Mouse (Mus musculus): Measurements from ENCODE around the gene Myg1. TPM values are rescaled to one million over a fixed set of nuclear protein-coding genes. Genes with fewer than 3 reads are reported as not detected.

The Myg1 gene
- polyA plus RNA-seq, 1 experiment, result 97.0 TPM

DNA sequence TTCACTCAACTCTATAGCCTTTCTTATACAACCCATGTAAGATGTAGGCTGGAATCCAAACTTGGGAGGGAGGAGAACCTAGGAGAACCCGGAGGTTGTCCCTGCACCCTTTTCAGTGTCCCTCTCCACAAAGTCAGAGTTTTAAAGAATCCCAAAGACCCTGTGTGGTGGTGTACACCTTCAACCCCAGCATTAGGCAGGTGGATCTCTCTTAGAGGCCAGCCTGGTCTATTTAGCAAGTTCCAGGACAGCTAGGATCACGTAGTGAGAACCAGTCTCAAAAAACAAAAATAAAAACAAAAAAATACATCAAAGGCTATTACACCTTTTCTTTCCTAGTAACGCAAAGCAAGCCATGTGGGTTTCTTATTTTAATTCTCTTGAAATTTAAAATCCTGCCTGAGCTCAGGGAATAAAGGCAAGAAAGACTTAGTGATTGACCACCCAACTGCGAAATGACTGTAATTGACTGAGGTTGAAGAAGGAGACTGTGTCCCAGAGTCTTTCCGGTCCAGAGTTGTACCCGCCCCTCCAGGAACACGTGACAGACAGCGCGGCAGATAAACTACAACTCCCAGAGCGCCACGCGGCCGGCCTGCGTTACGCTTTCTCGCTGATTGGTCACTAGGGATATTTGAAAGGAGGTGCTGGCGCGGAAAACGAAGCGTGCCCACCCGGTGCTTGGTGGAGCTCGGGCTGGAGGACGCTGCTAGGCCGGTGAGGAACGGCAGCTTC, 35.7 kb upstream of the Myg1 start, which contains the start of gene Espl1:
Gene Espl1, plus strand, starts transcription at position 634 of the 735 bp plus-strand sequence.
- TF ChIP-seq E2F4 (IDR thresholded peaks at IDR 0.05; ENCODE audit: insufficient read depth) (peak; percentile 99), POLR2AphosphoS2 (IDR thresholded peaks at IDR 0.05; ENCODE audit: insufficient read length, low read depth) (peak; percentile 92), MYOD1 (IDR thresholded peaks at IDR 0.05; ENCODE audit: control insufficient read depth in 1 of 3, insufficient read length in 2 of 3, low read depth in 2 of 3) (peak in 2 of 3 experiments; percentile 0 to 15), SRF (IDR thresholded peaks at IDR 0.05; ENCODE audit: control insufficient read depth, insufficient read length, low read depth) (peak; percentile 16), MAX (IDR thresholded peaks at IDR 0.05; ENCODE audit: low read depth) (no peak), TCF12 (IDR thresholded peaks at IDR 0.05; ENCODE audit: insufficient read depth, poor library complexity, severe bottlenecking) (no peak), TCF3 (IDR thresholded peaks at IDR 0.05; ENCODE audit: insufficient read length, low read depth) (no peak), CEBPB (IDR thresholded peaks at IDR 0.05; ENCODE audit: insufficient read depth, poor library complexity, severe bottlenecking) (no peak), USF1 (IDR thresholded peaks at IDR 0.05; ENCODE audit: low read depth) (peak; percentile 100), MYOG (IDR thresholded peaks at IDR 0.05; ENCODE audit: control insufficient read depth in 1 of 3, insufficient read depth in 1 of 3, insufficient read length in 2 of 3, low read depth in 2 of 3) (no peak), REST (IDR thresholded peaks at IDR 0.05; ENCODE audit: insufficient read depth, insufficient read length) (no peak), POLR2A (IDR thresholded peaks at IDR 0.05; ENCODE audit: insufficient read length, low read depth) (peak; percentile 95)
- H3K36me3 ChIP-seq (ENCODE audit: control insufficient read depth, insufficient read depth), result peaks cover 11% of the 10 kb centered on the region
- H3ac ChIP-seq (ENCODE audit: control insufficient read depth, insufficient read length), result peak within 1 kb of the TSS; percentile 38
- H3K4me2 ChIP-seq (ENCODE audit: low read depth), result peak within 1 kb of the TSS; percentile 99
- H3K27me3 ChIP-seq (ENCODE audit: control insufficient read depth, insufficient read depth, insufficient read length), result no peaks in the 10 kb centered on the region
- peaks cover 24% of the 10 kb centered on the region for H3K79me2 ChIP-seq (ENCODE audit: control insufficient read depth, insufficient read depth)
- H3K4me3 ChIP-seq, result peak within 1 kb of the TSS; percentile 75

DNA sequence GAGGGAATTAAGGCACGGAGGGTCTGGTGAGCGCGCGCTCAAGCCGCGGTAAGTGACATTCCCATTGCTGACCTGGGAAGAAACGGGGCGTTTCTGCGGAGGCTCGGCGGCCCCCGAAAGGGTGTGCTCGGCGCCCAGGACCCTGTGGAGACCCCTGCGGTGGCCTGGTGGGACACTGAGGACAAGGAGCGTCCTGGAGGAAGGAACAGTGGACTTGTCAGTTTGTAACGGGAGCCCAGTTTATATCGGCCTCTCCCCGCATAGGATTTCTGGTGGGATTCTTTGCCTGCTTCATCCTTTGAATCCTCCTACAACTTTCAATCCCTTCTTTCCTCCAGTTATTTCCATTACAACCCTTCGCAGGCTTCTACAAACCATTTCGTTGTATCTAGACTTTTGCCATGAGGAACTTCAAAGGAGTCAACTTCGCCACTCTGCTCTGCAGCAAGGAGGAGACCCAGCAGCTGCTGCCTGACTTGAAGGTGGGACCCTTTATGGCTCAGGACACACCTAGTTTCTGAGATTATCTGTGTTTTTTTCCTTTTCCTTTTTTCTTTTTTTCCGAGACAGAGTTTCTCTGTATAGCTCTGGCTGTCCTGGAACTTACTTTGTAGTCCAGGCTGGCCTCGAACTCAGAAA, 35.0 kb upstream of the Myg1 start:
- Histone ChIP-seq H3K79me2 (ENCODE audit: control insufficient read depth, insufficient read depth) (peaks cover 24% of the 10 kb centered on the region), H3K4me3 (peak overlapping the region; percentile 75)
- TF ChIP-seq TCF3 (IDR thresholded peaks at IDR 0.05; ENCODE audit: insufficient read length, low read depth) (no peak), MYOD1 (IDR thresholded peaks at IDR 0.05; ENCODE audit: control insufficient read depth in 1 of 3, insufficient read length in 2 of 3, low read depth in 2 of 3) (peak in 1 of 3 experiments; percentile 0), SRF (IDR thresholded peaks at IDR 0.05; ENCODE audit: control insufficient read depth, insufficient read length, low read depth) (peak; percentile 1), POLR2A (IDR thresholded peaks at IDR 0.05; ENCODE audit: insufficient read length, low read depth) (no peak), POLR2AphosphoS2 (IDR thresholded peaks at IDR 0.05; ENCODE audit: insufficient read length, low read depth) (no peak)

DNA sequence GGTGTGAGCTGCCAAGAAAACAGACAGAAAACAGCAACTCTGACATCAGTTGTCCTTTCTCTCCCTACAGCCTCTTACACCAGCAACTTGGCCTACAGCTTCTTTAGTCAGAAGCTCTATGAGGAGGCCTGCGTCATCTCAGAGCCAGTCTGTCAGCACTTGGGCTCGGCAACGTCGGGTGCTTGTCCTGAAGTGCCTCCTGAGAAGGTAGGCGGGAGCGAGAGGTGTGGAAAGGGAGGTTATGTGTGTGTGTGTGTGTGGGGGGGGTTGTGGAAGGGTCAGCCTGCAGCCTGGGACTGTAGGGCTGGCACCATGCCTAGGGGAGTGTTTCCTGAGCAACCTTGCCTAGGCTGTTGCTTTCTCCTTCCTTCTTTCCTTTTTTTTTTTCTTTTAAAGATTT, 29.0 kb upstream of the Myg1 start:
- H3K4me2 ChIP-seq (ENCODE audit: low read depth), result no peak overlapping the region
- H3K79me2 ChIP-seq (ENCODE audit: control insufficient read depth, insufficient read depth), result peaks cover 12% of the 10 kb centered on the region
- H3K4me3 ChIP-seq, result no peak overlapping the region
- H3K36me3 ChIP-seq (ENCODE audit: control insufficient read depth, insufficient read depth), result peaks cover 41% of the 10 kb centered on the region
- H3K27me3 ChIP-seq (ENCODE audit: control insufficient read depth, insufficient read depth, insufficient read length), result no peaks in the 10 kb centered on the region
- TF ChIP-seq POLR2A (IDR thresholded peaks at IDR 0.05; ENCODE audit: insufficient read length, low read depth) (no peak), TCF12 (IDR thresholded peaks at IDR 0.05; ENCODE audit: insufficient read depth, poor library complexity, severe bottlenecking) (no peak), SRF (IDR thresholded peaks at IDR 0.05; ENCODE audit: control insufficient read depth, insufficient read length, low read depth) (no peak), POLR2AphosphoS2 (IDR thresholded peaks at IDR 0.05; ENCODE audit: insufficient read length, low read depth) (no peak), REST (IDR thresholded peaks at IDR 0.05; ENCODE audit: insufficient read depth, insufficient read length) (no peak), TCF3 (IDR thresholded peaks at IDR 0.05; ENCODE audit: insufficient read length, low read depth) (no peak), E2F4 (IDR thresholded peaks at IDR 0.05; ENCODE audit: insufficient read depth) (no peak), MYOD1 (IDR thresholded peaks at IDR 0.05; ENCODE audit: control insufficient read depth in 1 of 3, insufficient read length in 2 of 3, low read depth in 2 of 3) (no peak), CEBPB (IDR thresholded peaks at IDR 0.05; ENCODE audit: insufficient read depth, poor library complexity, severe bottlenecking) (no peak), MAX (IDR thresholded peaks at IDR 0.05; ENCODE audit: low read depth) (no peak), USF1 (IDR thresholded peaks at IDR 0.05; ENCODE audit: low read depth) (no peak), MYOG (IDR thresholded peaks at IDR 0.05; ENCODE audit: control insufficient read depth in 1 of 3, insufficient read depth in 1 of 3, insufficient read length in 2 of 3, low read depth in 2 of 3) (no peak)
- no peak overlapping the region for H3ac ChIP-seq (ENCODE audit: control insufficient read depth, insufficient read length)

More for the DNA sequence above, 35.0 kb upstream of the Myg1 start:
- H3K27me3 ChIP-seq (ENCODE audit: control insufficient read depth, insufficient read depth, insufficient read length), result no peaks in the 10 kb centered on the region
- H3K4me2 ChIP-seq (ENCODE audit: low read depth), result peak overlapping the region; percentile 99
- H3K36me3 ChIP-seq (ENCODE audit: control insufficient read depth, insufficient read depth), result peaks cover 16% of the 10 kb centered on the region
- peak overlapping the region; percentile 38 for H3ac ChIP-seq (ENCODE audit: control insufficient read depth, insufficient read length)

DNA sequence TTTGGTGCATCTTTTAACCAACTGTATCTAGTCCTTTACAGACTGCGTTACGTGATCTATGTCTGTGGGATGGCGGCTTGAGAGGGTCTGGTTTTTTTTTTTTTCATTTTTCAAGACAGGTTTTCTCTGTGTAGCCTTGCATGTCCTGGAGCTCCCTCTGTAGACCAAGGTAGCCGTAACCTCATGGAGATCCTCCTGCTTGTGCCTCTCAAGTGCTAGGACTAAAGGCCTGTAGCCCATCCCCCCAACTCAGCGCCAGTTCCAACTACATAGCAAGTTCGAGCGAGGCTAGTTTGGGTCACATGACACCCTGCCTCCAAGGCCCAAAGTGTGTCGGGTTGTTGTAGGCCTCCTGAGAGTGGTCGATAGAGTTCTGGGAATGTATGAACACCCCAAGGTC, 22.8 kb upstream of the Myg1 start:
- H3K36me3 ChIP-seq (ENCODE audit: control insufficient read depth, insufficient read depth), result peaks cover 58% of the 10 kb centered on the region
- H3ac ChIP-seq (ENCODE audit: control insufficient read depth, insufficient read length), result no peak overlapping the region

More for the DNA sequence above, 22.8 kb upstream of the Myg1 start:
- Histone ChIP-seq H3K4me3 (no peak overlapping the region), H3K4me2 (ENCODE audit: low read depth) (no peak overlapping the region), H3K79me2 (ENCODE audit: control insufficient read depth, insufficient read depth) (no peaks in the 10 kb centered on the region), H3K27me3 (ENCODE audit: control insufficient read depth, insufficient read depth, insufficient read length) (no peaks in the 10 kb centered on the region)
- TF ChIP-seq MYOD1 (IDR thresholded peaks at IDR 0.05; ENCODE audit: control insufficient read depth in 1 of 3, insufficient read length in 2 of 3, low read depth in 2 of 3), result no peak
- TF ChIP-seq TCF12 (IDR thresholded peaks at IDR 0.05; ENCODE audit: insufficient read depth, poor library complexity, severe bottlenecking), result no peak
- no peak for TF ChIP-seq SRF (IDR thresholded peaks at IDR 0.05; ENCODE audit: control insufficient read depth, insufficient read length, low read depth)
- no peak for TF ChIP-seq MYOG (IDR thresholded peaks at IDR 0.05; ENCODE audit: control insufficient read depth in 1 of 3, insufficient read depth in 1 of 3, insufficient read length in 2 of 3, low read depth in 2 of 3)
- no peak for TF ChIP-seq TCF3 (IDR thresholded peaks at IDR 0.05; ENCODE audit: insufficient read length, low read depth)
- no peak for TF ChIP-seq MAX (IDR thresholded peaks at IDR 0.05; ENCODE audit: low read depth)
- TF ChIP-seq REST (IDR thresholded peaks at IDR 0.05; ENCODE audit: insufficient read depth, insufficient read length), result no peak
- TF ChIP-seq POLR2AphosphoS2 (IDR thresholded peaks at IDR 0.05; ENCODE audit: insufficient read length, low read depth), result no peak
- no peak for TF ChIP-seq POLR2A (IDR thresholded peaks at IDR 0.05; ENCODE audit: insufficient read length, low read depth)
- TF ChIP-seq CEBPB (IDR thresholded peaks at IDR 0.05; ENCODE audit: insufficient read depth, poor library complexity, severe bottlenecking), result no peak
- no peak for TF ChIP-seq USF1 (IDR thresholded peaks at IDR 0.05; ENCODE audit: low read depth)
- TF ChIP-seq E2F4 (IDR thresholded peaks at IDR 0.05; ENCODE audit: insufficient read depth), result no peak

Measured in myocyte (in vitro differentiated cells).